Mouse (Mus musculus): ENCODE data around the gene Cabin1. TPM values are rescaled to one million over a fixed set of nuclear protein-coding genes. Genes with fewer than 3 reads are reported as not detected.
A peak's percentile ranks its signal among the peaks of the same experiment; 100 is the strongest.

Cabin1 gene
- total and polyA plus RNA-seq, 3 experiments, result 27.2 to 115 (median 54.9) TPM

DNA sequence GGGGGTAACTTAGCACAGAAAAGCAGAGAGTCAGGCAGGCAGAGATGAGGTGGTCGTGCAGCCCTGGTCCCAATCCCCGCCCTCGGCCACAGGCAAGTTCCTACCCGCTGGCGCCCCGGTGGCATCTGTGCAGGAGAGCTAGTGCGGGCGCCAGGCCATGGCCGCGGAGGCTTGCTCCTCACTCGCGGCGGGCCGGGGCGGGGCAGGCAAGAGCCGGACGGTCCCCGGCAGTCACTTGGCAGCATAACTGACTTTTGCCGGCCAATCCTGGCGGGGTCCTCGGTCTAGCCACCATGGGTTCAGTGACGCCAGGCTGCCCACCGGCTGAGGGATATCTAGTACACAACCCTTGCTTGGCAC, 96.2 kb downstream of the Cabin1 start:
- peaks cover 3 to 4% of the 10 kb centered on the region in 2 experiments; a peak in 2 of 4 replicates for H3K36me3 ChIP-seq (ENCODE audit: control insufficient read depth in 1 of 2, insufficient read depth in 2 of 2, low read length in 2 of 2)
- no peaks in the 10 kb centered on the region for H3K9me3 ChIP-seq (replicated peaks; ENCODE audit: insufficient read depth, low read length)
- H3K27ac ChIP-seq (ENCODE audit: control insufficient read depth, low read depth, low read length), result peak overlapping the region; percentile 60
- peak; percentile 47 for DNase-seq (ENCODE audit: low read depth, low spot score)
- H3K4me1 ChIP-seq (ENCODE audit: control insufficient read depth in 1 of 2, insufficient read depth in 2 of 2, low read length in 2 of 2), result no peaks in the 10 kb centered on the region; a peak in 2 of 4 replicates
- TF ChIP-seq UBTF (IDR thresholded peaks at IDR 0.05; ENCODE audit: borderline replicate concordance, insufficient read depth, low read depth, low read length) (no peak), NRF1 (IDR thresholded peaks at IDR 0.05; ENCODE audit: insufficient read depth, low read depth, low read length, poor library complexity, severe bottlenecking) (no peak), CHD2 (IDR thresholded peaks at IDR 0.05; ENCODE audit: low read length) (no peak), HCFC1 (IDR thresholded peaks at IDR 0.05; ENCODE audit: low read depth, low read length) (no peak), ETS1 (IDR thresholded peaks at IDR 0.05; ENCODE audit: low read depth, low read length) (no peak), POLR2A (IDR thresholded peaks at IDR 0.05; ENCODE audit: control insufficient read depth in 1 of 2, insufficient read depth in 1 of 2, low read depth in 1 of 2, low read length in 2 of 2, poor library complexity in 1 of 2) (no peak), USF2 (IDR thresholded peaks at IDR 0.05; ENCODE audit: borderline replicate concordance in 1 of 2, insufficient read depth in 1 of 2, low read depth in 1 of 2, low read length in 2 of 2) (no peak), ZKSCAN1 (IDR thresholded peaks at IDR 0.05; ENCODE audit: low read depth, low read length) (no peak), BHLHE40 (IDR thresholded peaks at IDR 0.05; ENCODE audit: borderline replicate concordance, low read depth, low read length) (no peak)
- H3K27me3 ChIP-seq (ENCODE audit: control insufficient read depth in 1 of 2, insufficient read depth in 2 of 2, low read length in 2 of 2), result no peaks in the 10 kb centered on the region
- H3K79me2 ChIP-seq (ENCODE audit: control insufficient read depth, insufficient read depth, low read length, poor library complexity), result peaks cover 4% of the 10 kb centered on the region
- peak overlapping the region; percentile 77 for H3K9ac ChIP-seq (ENCODE audit: control insufficient read depth, low read depth, low read length, poor library complexity, severe bottlenecking)
- peak overlapping the region; percentile 62 to 90 for H3K4me3 ChIP-seq (ENCODE audit: control insufficient read depth in 1 of 2, insufficient read depth in 1 of 2, low read depth in 2 of 2, low read length in 2 of 2)

- Histone ChIP-seq H3K9ac (ENCODE audit: control insufficient read depth, low read depth, low read length, poor library complexity, severe bottlenecking) (peak overlapping the region; percentile 77), H3K79me2 (ENCODE audit: control insufficient read depth, insufficient read depth, low read length, poor library complexity) (peaks cover 4% of the 10 kb centered on the region), H3K9me3 (replicated peaks; ENCODE audit: insufficient read depth, low read length) (no peaks in the 10 kb centered on the region), H3K36me3 (ENCODE audit: control insufficient read depth in 1 of 2, insufficient read depth in 2 of 2, low read length in 2 of 2) (peaks cover 3 to 4% of the 10 kb centered on the region in 2 experiments; a peak in 2 of 4 replicates), H3K27ac (ENCODE audit: control insufficient read depth, low read depth, low read length) (peak overlapping the region; percentile 60), H3K27me3 (ENCODE audit: control insufficient read depth in 1 of 2, insufficient read depth in 2 of 2, low read length in 2 of 2) (no peaks in the 10 kb centered on the region), H3K4me1 (ENCODE audit: control insufficient read depth in 1 of 2, insufficient read depth in 2 of 2, low read length in 2 of 2) (no peaks in the 10 kb centered on the region; a peak in 2 of 4 replicates), H3K4me3 (ENCODE audit: control insufficient read depth in 1 of 2, insufficient read depth in 1 of 2, low read depth in 2 of 2, low read length in 2 of 2) (peak overlapping the region; percentile 62 to 90)
- peak; percentile 86 for DNase-seq (ENCODE audit: low read depth, low spot score)
- TF ChIP-seq RAD21 (IDR thresholded peaks at IDR 0.05; ENCODE audit: low read depth, low read length) (no peak), ZNF384 (IDR thresholded peaks at IDR 0.05; ENCODE audit: low read depth, low read length) (no peak), MXI1 (IDR thresholded peaks at IDR 0.05; ENCODE audit: low read depth, low read length) (peak; percentile 74), GATA1 (IDR thresholded peaks at IDR 0.05; ENCODE audit: low read depth, low read length) (no peak), MAFK (IDR thresholded peaks at IDR 0.05; ENCODE audit: borderline replicate concordance, low read depth, low read length) (no peak), HCFC1 (IDR thresholded peaks at IDR 0.05; ENCODE audit: low read depth, low read length) (0 out of 2 replicates have a peak, but pooled peaks have one; percentile 32), SIN3A (IDR thresholded peaks at IDR 0.05; ENCODE audit: low read length) (peak; percentile 42), ETS1 (IDR thresholded peaks at IDR 0.05; ENCODE audit: low read depth, low read length) (peak; percentile 63), BHLHE40 (IDR thresholded peaks at IDR 0.05; ENCODE audit: borderline replicate concordance, low read depth, low read length) (0 out of 2 replicates have a peak, but pooled peaks have one; percentile 31), USF2 (IDR thresholded peaks at IDR 0.05; ENCODE audit: borderline replicate concordance in 1 of 2, insufficient read depth in 1 of 2, low read depth in 1 of 2, low read length in 2 of 2) (no peak), CHD2 (IDR thresholded peaks at IDR 0.05; ENCODE audit: low read length) (peak; percentile 63), SMC3 (IDR thresholded peaks at IDR 0.05; ENCODE audit: low read depth, low read length) (no peak), POLR2AphosphoS5 (IDR thresholded peaks at IDR 0.05; ENCODE audit: borderline replicate concordance, low read depth, low read length) (no peak), NRF1 (IDR thresholded peaks at IDR 0.05; ENCODE audit: insufficient read depth, low read depth, low read length, poor library complexity, severe bottlenecking) (peak; percentile 3; the same call in 1 of the 2 replicates), NELFE (IDR thresholded peaks at IDR 0.05; ENCODE audit: low read depth, low read length) (no peak), CHD1 (IDR thresholded peaks at IDR 0.05; ENCODE audit: low read depth, low read length) (no peak), MEF2A (IDR thresholded peaks at IDR 0.05; ENCODE audit: extremely low read depth, insufficient replicate concordance, low read depth, low read length, poor library complexity, severe bottlenecking) (peak; percentile 75; the same call in 1 of the 2 replicates), MYC (IDR thresholded peaks at IDR 0.05; ENCODE audit: low read depth, low read length) (peak; percentile 40; the same call in 1 of the 2 replicates)
Observed at GRCm38 (mm10) chr10:75667115-75667910, 96.8 kb downstream of the Cabin1 start.
